Mouse (Mus musculus) stomach, postnatal 0 days (tissue): ENCODE data around the gene Naa15.

Experiments
- CTCF ChIP-seq: IDR thresholded peaks from 2 replicates; pipeline ENCODE4 v1.5.1; 2016; ENCODE audit warnings: antibody characterized with exemption, low read depth, mild to moderate bottlenecking, moderate library complexity
- EP300 ChIP-seq: optimal IDR thresholded peaks from 2 replicates; pipeline ENCODE3; 2016; ENCODE audit warnings: antibody characterized with exemption

- no peak for TF ChIP-seq CTCF
- no peak for TF ChIP-seq EP300
These were observed 71.7 kb downstream of the Naa15 start for GRCm38 (mm10) chr3:51486491-51487195.
